Mouse (Mus musculus) adrenal gland, postnatal 36 days (tissue): ENCODE data around the gene Ctrb1. TPM values are rescaled to one million over a fixed set of nuclear protein-coding genes. Genes with fewer than 3 reads are reported as not detected.
A peak's percentile ranks its signal among the peaks of the same experiment; 100 is the strongest.

Experiments
- DNase-seq, 2 experiments: peaks; one replicate each; pipeline ENCODE4 v3.0.0; 2021; ENCODE audit warnings: mixed read lengths in 1 of 2
- total RNA-seq, 2 experiments: library from RNA; stranded (reverse); gene quantifications; 2 replicates each; pipeline ENCODE4 v1.2.3; 2021

The Ctrb1 gene
- total RNA-seq, 2 experiments from 2014 or later = 0.36 TPM; not detected in 1

GRCm38 (mm10) chr8:111717488-111717792, 26.6 kb upstream of the Ctrb1 start:
- no peak for DNase-seq

- DNase-seq = peak; percentile 82 to 86
Measured at GRCm38 (mm10) chr8:111716603-111717487, 26.0 kb upstream of the Ctrb1 start.

GRCm38 (mm10) chr8:111715514-111715913, 24.7 kb upstream of the Ctrb1 start:
- no peak for DNase-seq

GRCm38 (mm10) chr8:111714295-111714694, 23.5 kb upstream of the Ctrb1 start:
- DNase-seq = no peak

- no peak for DNase-seq
Measured at GRCm38 (mm10) chr8:111713817-111714216, 23.0 kb upstream of the Ctrb1 start.

GRCm38 (mm10) chr8:111713291-111713690, 22.5 kb upstream of the Ctrb1 start:
- no peak for DNase-seq

GRCm38 (mm10) chr8:111712588-111712987, 21.8 kb upstream of the Ctrb1 start:
- DNase-seq = peak; percentile 74 to 83

GRCm38 (mm10) chr8:111712135-111712534, 21.3 kb upstream of the Ctrb1 start:
- no peak for DNase-seq

GRCm38 (mm10) chr8:111710777-111711485, 20.1 kb upstream of the Ctrb1 start:
- no peak for DNase-seq

- DNase-seq = no peak
Measured at GRCm38 (mm10) chr8:111709223-111709622, 18.4 kb upstream of the Ctrb1 start.

GRCm38 (mm10) chr8:111708265-111708664, 17.5 kb upstream of the Ctrb1 start:
- no peak for DNase-seq

- no peak for DNase-seq
Measured at GRCm38 (mm10) chr8:111705699-111706098, 14.9 kb upstream of the Ctrb1 start.

- DNase-seq = no peak
Measured at GRCm38 (mm10) chr8:111705222-111705621, 14.4 kb upstream of the Ctrb1 start.

- DNase-seq = no peak
Measured at GRCm38 (mm10) chr8:111704585-111704984, 13.8 kb upstream of the Ctrb1 start.

- DNase-seq = no peak
Measured at GRCm38 (mm10) chr8:111701380-111701779, 10.6 kb upstream of the Ctrb1 start.

GRCm38 (mm10) chr8:111700740-111701139, 9.9 kb upstream of the Ctrb1 start:
- no peak for DNase-seq

- DNase-seq = no peak
Measured at GRCm38 (mm10) chr8:111700201-111700600, 9.4 kb upstream of the Ctrb1 start.

GRCm38 (mm10) chr8:111699035-111699434, 8.2 kb upstream of the Ctrb1 start:
- DNase-seq = no peak

- no peak for DNase-seq
Measured at GRCm38 (mm10) chr8:111697655-111698054, 6.8 kb upstream of the Ctrb1 start.

- DNase-seq = no peak
Measured at GRCm38 (mm10) chr8:111695441-111695840, 4.6 kb upstream of the Ctrb1 start.

GRCm38 (mm10) chr8:111693261-111693741, 2.5 kb upstream of the Ctrb1 start:
- DNase-seq = no peak

GRCm38 (mm10) chr8:111686881-111687280, 3.9 kb downstream of the Ctrb1 start:
- no peak for DNase-seq

GRCm38 (mm10) chr8:111682521-111682920, 8.3 kb downstream of the Ctrb1 start:
- no peak for DNase-seq
